Mouse (Mus musculus) NIH3T3 (cell line): ENCODE measurements around the gene Prkacb.
A peak's percentile ranks its signal among the peaks of the same experiment; 100 is the strongest.

ENCODE experiments used
- DNase-seq: peaks from one replicate; pipeline ENCODE4 v3.0.0-alpha.2; 2012; ENCODE audit warnings: low read depth

Prkacb gene

GRCm38 (mm10) chr3:146812901-146813393 is at the start of gene Prkacb:
Gene Prkacb (minus strand): TSS chr3:146812990.
- peak; percentile 94 for DNase-seq

- DNase-seq, result no peak
These were observed 47.5 kb upstream of the Prkacb start for GRCm38 (mm10) chr3:146860308-146860707.

GRCm38 (mm10) chr3:146857373-146857772 is 44.6 kb upstream of the Prkacb start:
- DNase-seq, result no peak

GRCm38 (mm10) chr3:146854473-146855087 is 41.8 kb upstream of the Prkacb start:
- no peak for DNase-seq

GRCm38 (mm10) chr3:146851966-146852891 is 39.4 kb upstream of the Prkacb start, which contains the start of gene Ttll7:
Gene Ttll7 (plus strand): TSS chr3:146852367.
- peak; percentile 93 for DNase-seq

GRCm38 (mm10) chr3:146849360-146849759 is 36.6 kb upstream of the Prkacb start:
- no peak for DNase-seq

- DNase-seq, result no peak
These were observed 35.3 kb upstream of the Prkacb start for GRCm38 (mm10) chr3:146848112-146848511.

GRCm38 (mm10) chr3:146846237-146846636 is 33.4 kb upstream of the Prkacb start:
- DNase-seq, result no peak

- DNase-seq, result no peak
These were observed 30.7 kb upstream of the Prkacb start for GRCm38 (mm10) chr3:146843470-146843869.

GRCm38 (mm10) chr3:146842766-146843165 is 30.0 kb upstream of the Prkacb start:
- no peak for DNase-seq

- no peak for DNase-seq
These were observed 7.9 kb upstream of the Prkacb start for GRCm38 (mm10) chr3:146820718-146821117.

- peak; percentile 14 for DNase-seq
These were observed 834 bp upstream of the Prkacb start for GRCm38 (mm10) chr3:146813624-146814023.

GRCm38 (mm10) chr3:146812041-146812878 is 530 bp downstream of the Prkacb start:
- peak; percentile 68 for DNase-seq

GRCm38 (mm10) chr3:146793554-146794257 is 19.1 kb downstream of the Prkacb start:
- DNase-seq, result no peak

GRCm38 (mm10) chr3:146792144-146792748 is 20.5 kb downstream of the Prkacb start:
- DNase-seq, result peak; percentile 59

- DNase-seq, result peak; percentile 16
These were observed 28.6 kb downstream of the Prkacb start for GRCm38 (mm10) chr3:146784233-146784632.

GRCm38 (mm10) chr3:146783645-146784225 is 29.1 kb downstream of the Prkacb start:
- peak; percentile 49 for DNase-seq

- DNase-seq, result no peak
These were observed 30.2 kb downstream of the Prkacb start for GRCm38 (mm10) chr3:146782548-146782947.

- DNase-seq, result no peak
These were observed 31.7 kb downstream of the Prkacb start for GRCm38 (mm10) chr3:146781131-146781530.

- no peak for DNase-seq
These were observed 32.5 kb downstream of the Prkacb start for GRCm38 (mm10) chr3:146780241-146780640.

- DNase-seq, result no peak
These were observed 33.9 kb downstream of the Prkacb start for GRCm38 (mm10) chr3:146778913-146779312.
